Mouse (Mus musculus) embryonic facial prominence, embryonic 12.5 days (tissue): ENCODE data around the gene Zzz3. TPM values are rescaled to one million over a fixed set of nuclear protein-coding genes. Genes with fewer than 3 reads are reported as not detected.

Source experiments
- ATAC-seq: fragments of 200-750 bp; cut with Nextera tagmentation; 2 replicates; pipeline ENCODE4 v1.8.0; 2017; ENCODE audit not compliant: insufficient number of reproducible peaks, insufficient read depth, low FRiP score, low TSS enrichment
- H3K27ac ChIP-seq: fragments of 300-500 bp; sonication (generic); 2 replicates; pipeline ENCODE4 v1.5.1; 2016; ENCODE audit warnings: mild to moderate bottlenecking
- H3K27me3 ChIP-seq: fragments of 300-500 bp; sonication (generic); 2 replicates; pipeline ENCODE4 v1.6.1; 2016; ENCODE audit warnings: mild to moderate bottlenecking, moderate library complexity
- H3K36me3 ChIP-seq: fragments of 300-500 bp; sonication (generic); 2 replicates; pipeline ENCODE4 v1.6.1; 2016; ENCODE audit warnings: mild to moderate bottlenecking
- H3K4me1 ChIP-seq: fragments of 300-500 bp; sonication (generic); 2 replicates; pipeline ENCODE4 v1.6.1; 2016
- H3K4me2 ChIP-seq: fragments of 300-500 bp; sonication (generic); replicated peaks from 2 replicates; pipeline ENCODE4 v1.6.1; 2016; ENCODE audit warnings: mild to moderate bottlenecking, moderate library complexity
- H3K4me3 ChIP-seq: fragments of 300-500 bp; sonication (generic); 2 replicates; pipeline ENCODE4 v1.5.1; 2016; ENCODE audit warnings: mild to moderate bottlenecking
- H3K9ac ChIP-seq: fragments of 300-500 bp; sonication (generic); 2 replicates; pipeline ENCODE4 v1.6.1; 2016; ENCODE audit warnings: mild to moderate bottlenecking, moderate library complexity
- H3K9me3 ChIP-seq: fragments of 300-500 bp; sonication (generic); 2 replicates; pipeline ENCODE4 v1.6.1; 2016; ENCODE audit warnings: mild to moderate bottlenecking, moderate library complexity
- whole genome bisulfite sequencing: fragments of 180-500 bp; shearing (Covaris S2); methylation state at CpG from one replicate; pipeline ENCODE4 v1.1.7; 2016; 5-methylcytosine and 5-hydroxymethylcytosine counted together
- polyA plus RNA-seq: library from polyadenylated mRNA; unstranded; fragments of >200 nt; fragmentation: Nextera tagmentation; extraction: Ambion mirVana; gene quantifications from 2 replicates; pipeline ENCODE4 v1.2.1, GENCODE M21; 2016

The Zzz3 gene
- polyA plus RNA-seq, 1 experiment from 2014 or later = 58.4 TPM

GRCm38 (mm10) chr3:152484206-152484605, 88.9 kb downstream of the Zzz3 start:
- Histone ChIP-seq H3K36me3 (no peaks in the 10 kb centered on the region), H3K27ac (peak overlapping the region; percentile 65), H3K4me3 (no peak overlapping the region), H3K9me3 (no peaks in the 10 kb centered on the region), H3K4me2 (0 out of 2 replicates have a peak overlapping the region, but pooled peaks have one; percentile 1), H3K27me3 (no peaks in the 10 kb centered on the region), H3K4me1 (peaks cover 19% of the 10 kb centered on the region), H3K9ac (0 out of 2 replicates have a peak overlapping the region, but pooled peaks have one; percentile 10)
- WGBS = 44% methylated on average over 6 of the region's 6 CpGs
- ATAC-seq = no peak

DNA sequence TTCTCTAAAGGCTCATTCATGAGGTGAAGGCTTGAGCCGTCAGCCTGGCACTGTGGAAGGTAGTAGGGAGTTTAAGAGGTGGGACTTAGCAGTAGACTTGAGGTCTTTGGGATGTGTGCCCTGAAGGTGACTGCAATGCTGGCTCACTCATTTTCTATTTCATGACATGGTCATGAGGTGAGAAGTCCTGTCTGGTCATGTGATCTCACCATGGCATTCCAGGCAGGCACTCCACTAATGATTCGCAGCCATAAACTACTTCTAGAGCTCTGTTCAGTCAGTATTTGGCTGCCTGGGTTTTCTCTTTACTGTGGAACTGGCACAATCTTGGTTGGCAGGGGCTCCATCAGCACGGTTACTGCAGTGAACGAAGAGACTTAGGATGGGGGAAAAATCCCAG, 93.7 kb downstream of the Zzz3 start:
- no peaks in the 10 kb centered on the region for H3K27me3 ChIP-seq
- WGBS = 85% methylated on average over 4 of the region's 4 CpGs
- H3K27ac ChIP-seq = no peak overlapping the region
- no peak for ATAC-seq
- no peak overlapping the region for H3K4me3 ChIP-seq
- H3K4me2 ChIP-seq = no peak overlapping the region
- no peaks in the 10 kb centered on the region for H3K36me3 ChIP-seq
- no peaks in the 10 kb centered on the region for H3K9me3 ChIP-seq
- no peak overlapping the region for H3K9ac ChIP-seq
- peaks cover 7% of the 10 kb centered on the region for H3K4me1 ChIP-seq

DNA sequence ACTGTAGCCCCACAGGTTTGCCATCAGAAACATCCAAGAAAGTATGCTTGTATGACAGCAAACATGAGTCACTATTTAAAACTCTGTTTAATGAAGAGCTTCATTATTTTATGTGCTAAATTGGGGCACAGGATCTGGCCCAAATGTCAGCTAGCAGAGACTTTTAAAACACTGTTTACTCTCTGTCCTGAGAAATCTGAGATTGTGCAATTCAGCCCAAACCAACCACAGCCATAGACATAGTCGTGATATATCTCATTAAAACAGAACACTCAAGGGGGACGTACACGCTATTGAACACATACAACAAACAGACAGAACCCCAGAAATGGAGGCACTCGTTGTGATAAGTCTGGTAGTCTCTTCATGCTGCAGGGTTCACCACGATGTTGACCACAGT, 95.2 kb downstream of the Zzz3 start:
- H3K36me3 ChIP-seq = no peaks in the 10 kb centered on the region
- H3K4me2 ChIP-seq = no peak overlapping the region
- H3K27ac ChIP-seq = no peak overlapping the region
- no peaks in the 10 kb centered on the region for H3K4me1 ChIP-seq
- H3K9ac ChIP-seq = no peak overlapping the region
- 85% methylated on average over 5 of the region's 5 CpGs for WGBS
- H3K9me3 ChIP-seq = no peaks in the 10 kb centered on the region
- no peaks in the 10 kb centered on the region for H3K27me3 ChIP-seq
- ATAC-seq = no peak
- no peak overlapping the region for H3K4me3 ChIP-seq

GRCm38 (mm10) chr3:152492241-152492640, 97.0 kb downstream of the Zzz3 start:
- WGBS = 77% methylated on average over 6 of the region's 6 CpGs
- Histone ChIP-seq H3K4me3 (no peak overlapping the region), H3K4me2 (no peak overlapping the region), H3K9ac (no peak overlapping the region), H3K9me3 (no peaks in the 10 kb centered on the region), H3K27ac (no peak overlapping the region), H3K4me1 (0 out of 2 replicates have a peak, but pooled peaks cover 4% of the 10 kb centered on the region), H3K27me3 (no peaks in the 10 kb centered on the region), H3K36me3 (no peaks in the 10 kb centered on the region)
- ATAC-seq = no peak

- 0 out of 2 replicates have a peak, but pooled peaks cover 4% of the 10 kb centered on the region for H3K4me1 ChIP-seq
- H3K27ac ChIP-seq = no peak overlapping the region
- no peak overlapping the region for H3K4me2 ChIP-seq
- no peaks in the 10 kb centered on the region for H3K27me3 ChIP-seq
- ATAC-seq = no peak
- H3K4me3 ChIP-seq = no peak overlapping the region
- no peaks in the 10 kb centered on the region for H3K9me3 ChIP-seq
- no peaks in the 10 kb centered on the region for H3K36me3 ChIP-seq
- no peak overlapping the region for H3K9ac ChIP-seq
- 72% methylated on average over 2 of the region's 2 CpGs for WGBS
These were observed 98.5 kb downstream of the Zzz3 start for GRCm38 (mm10) chr3:152493813-152494212.

- Histone ChIP-seq H3K4me1 (0 out of 2 replicates have a peak, but pooled peaks cover 4% of the 10 kb centered on the region), H3K36me3 (no peaks in the 10 kb centered on the region), H3K4me2 (no peak overlapping the region), H3K4me3 (no peak overlapping the region), H3K9me3 (no peaks in the 10 kb centered on the region), H3K27ac (0 out of 2 replicates have a peak overlapping the region, but pooled peaks have one; percentile 23), H3K9ac (no peak overlapping the region), H3K27me3 (no peaks in the 10 kb centered on the region)
- 58% methylated on average over 12 of the region's 12 CpGs for whole genome bisulfite sequencing
- ATAC-seq = 0 out of 2 replicates have a peak, but pooled peaks have one; percentile 15
These were observed 99.5 kb downstream of the Zzz3 start for GRCm38 (mm10) chr3:152494667-152495360.

GRCm38 (mm10) chr3:152495415-152495898, 100.2 kb downstream of the Zzz3 start:
- Histone ChIP-seq H3K4me3 (no peak overlapping the region), H3K36me3 (no peaks in the 10 kb centered on the region), H3K9me3 (no peaks in the 10 kb centered on the region), H3K27me3 (no peaks in the 10 kb centered on the region), H3K27ac (0 out of 2 replicates have a peak overlapping the region, but pooled peaks have one; percentile 23), H3K4me2 (no peak overlapping the region), H3K4me1 (0 out of 2 replicates have a peak, but pooled peaks cover 4% of the 10 kb centered on the region), H3K9ac (no peak overlapping the region)
- ATAC-seq = no peak
- 74% methylated on average over 8 of the region's 8 CpGs for WGBS

DNA sequence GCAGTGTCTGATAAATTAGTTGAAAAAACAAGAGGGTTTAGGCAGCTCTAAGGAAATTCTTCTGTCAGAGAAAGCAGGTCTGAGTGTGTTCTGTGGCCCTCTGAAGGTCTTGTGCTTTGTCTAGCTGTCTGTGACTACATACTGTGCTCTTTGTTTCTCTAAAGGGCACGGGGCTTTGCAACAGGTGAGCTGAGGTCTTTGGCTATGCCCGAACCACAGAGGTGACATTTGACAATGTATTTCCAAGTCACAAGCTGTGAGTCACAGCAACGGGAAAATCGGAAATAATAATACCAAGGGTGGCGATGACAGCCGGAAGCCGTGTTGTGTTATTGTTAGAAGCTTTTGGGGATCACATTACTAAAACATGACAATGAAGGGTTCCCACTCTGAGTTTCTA, 101.8 kb downstream of the Zzz3 start:
- Histone ChIP-seq H3K27ac (no peak overlapping the region), H3K27me3 (no peaks in the 10 kb centered on the region), H3K4me3 (no peak overlapping the region), H3K9me3 (no peaks in the 10 kb centered on the region), H3K4me1 (peaks cover 7% of the 10 kb centered on the region; the same call in 1 of the 2 replicates), H3K4me2 (no peak overlapping the region), H3K36me3 (no peaks in the 10 kb centered on the region), H3K9ac (no peak overlapping the region)
- no peak for ATAC-seq
- 55% methylated on average over 7 of the region's 7 CpGs for WGBS

DNA sequence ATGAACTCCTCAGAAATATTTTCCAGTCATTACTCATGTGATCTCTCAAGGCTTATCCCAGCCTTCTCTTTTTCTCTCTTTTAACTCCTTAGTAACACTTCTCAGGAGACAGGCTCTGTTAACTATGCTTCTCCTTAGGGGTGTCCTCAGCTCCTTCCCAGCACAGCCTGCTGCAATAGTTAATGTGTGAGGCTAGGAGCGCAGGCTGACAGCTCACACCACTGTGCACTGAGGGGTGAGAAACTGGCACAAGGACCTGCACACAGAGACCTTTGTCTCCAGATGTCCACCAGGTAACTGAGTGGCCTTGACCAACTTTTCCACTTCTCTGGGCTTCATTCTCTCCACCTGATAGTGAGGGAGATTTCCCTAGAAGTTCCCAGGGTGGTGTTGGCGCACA, 102.6 kb downstream of the Zzz3 start:
- no peak overlapping the region for H3K27ac ChIP-seq
- H3K27me3 ChIP-seq = no peaks in the 10 kb centered on the region
- H3K4me1 ChIP-seq = peaks cover 7% of the 10 kb centered on the region; the same call in 1 of the 2 replicates
- no peak overlapping the region for H3K4me3 ChIP-seq
- no peaks in the 10 kb centered on the region for H3K9me3 ChIP-seq
- H3K4me2 ChIP-seq = no peak overlapping the region
- 87% methylated on average over 2 of the region's 2 CpGs for WGBS
- H3K9ac ChIP-seq = no peak overlapping the region
- ATAC-seq = no peak
- H3K36me3 ChIP-seq = no peaks in the 10 kb centered on the region

DNA sequence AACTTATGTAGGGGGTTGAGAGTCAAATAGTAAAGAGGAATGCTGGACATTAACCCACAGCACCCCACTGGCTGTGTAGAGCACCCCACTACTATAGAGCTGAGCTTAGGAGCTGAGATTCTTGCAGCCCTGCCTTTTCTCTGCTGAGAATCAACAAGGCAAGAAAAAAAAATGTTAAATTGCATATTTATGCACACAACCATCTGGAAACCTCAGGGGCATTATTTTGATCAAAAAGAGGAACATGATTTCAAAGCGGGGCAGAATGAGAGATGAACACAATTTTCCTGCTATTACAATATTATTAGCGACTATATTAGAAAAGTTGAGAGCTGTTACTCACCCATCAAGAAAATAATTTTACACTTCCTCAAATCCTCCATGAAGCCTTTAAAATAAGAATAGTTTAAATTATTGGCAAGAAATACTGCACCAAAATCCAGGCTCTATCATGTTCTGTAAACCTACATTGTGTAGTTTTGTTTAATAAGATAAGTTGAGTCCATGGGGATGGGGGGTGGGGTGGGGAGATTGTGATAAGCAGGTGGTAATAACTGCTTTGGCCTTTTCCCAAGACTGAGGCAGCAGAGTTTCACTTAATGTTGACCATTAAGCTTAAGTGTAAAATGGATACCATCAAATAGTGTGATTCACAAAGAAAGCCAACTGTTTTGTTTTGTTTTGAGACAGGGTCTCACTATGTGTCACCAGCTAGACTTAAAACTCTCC, 103.9 kb downstream of the Zzz3 start:
- no peak overlapping the region for H3K27ac ChIP-seq
- H3K9ac ChIP-seq = no peak overlapping the region
- H3K9me3 ChIP-seq = no peaks in the 10 kb centered on the region
- H3K4me3 ChIP-seq = no peak overlapping the region
- no peaks in the 10 kb centered on the region for H3K27me3 ChIP-seq
- no peaks in the 10 kb centered on the region for H3K36me3 ChIP-seq
- no peak overlapping the region for H3K4me2 ChIP-seq
- WGBS = 72% methylated on average over 2 of the region's 2 CpGs
- H3K4me1 ChIP-seq = peaks cover 7% of the 10 kb centered on the region; the same call in 1 of the 2 replicates
- ATAC-seq = no peak

GRCm38 (mm10) chr3:152507900-152508299, 112.6 kb downstream of the Zzz3 start:
- Histone ChIP-seq H3K9me3 (peaks cover 5% of the 10 kb centered on the region; the same call in 1 of the 2 replicates), H3K9ac (no peak overlapping the region), H3K27ac (no peak overlapping the region), H3K4me3 (no peak overlapping the region), H3K4me2 (no peak overlapping the region), H3K4me1 (no peaks in the 10 kb centered on the region), H3K27me3 (no peaks in the 10 kb centered on the region), H3K36me3 (no peaks in the 10 kb centered on the region)
- no peak for ATAC-seq
- WGBS = 82% methylated on average over 8 of the region's 8 CpGs
